Mouse (Mus musculus) hindbrain, embryonic 13.5 days (tissue): ENCODE data around the gene Aasdh. TPM values are rescaled to one million over a fixed set of nuclear protein-coding genes. Genes with fewer than 3 reads are reported as not detected.

Source experiments
- ATAC-seq: fragments of 200-750 bp; cut with Nextera tagmentation; 2 replicates; pipeline ENCODE4 v1.8.0; 2017; ENCODE audit warnings: moderate TSS enrichment; ENCODE audit not compliant: low FRiP score
- H3K27ac ChIP-seq: fragments of 300-500 bp; sonication (generic); 2 replicates; pipeline ENCODE4 v1.5.1; 2015; ENCODE audit warnings: inconsistent platforms, mild to moderate bottlenecking, moderate library complexity
- H3K27me3 ChIP-seq: fragments of 300-500 bp; sonication (generic); 2 replicates; pipeline ENCODE4 v1.6.1; 2015; ENCODE audit warnings: mild to moderate bottlenecking, inconsistent platforms
- H3K36me3 ChIP-seq: fragments of 300-500 bp; sonication (generic); 2 replicates; pipeline ENCODE4 v1.6.1; 2015; ENCODE audit warnings: mild to moderate bottlenecking, inconsistent platforms
- H3K4me1 ChIP-seq: fragments of 300-500 bp; sonication (generic); replicated peaks from 2 replicates; pipeline ENCODE4 v1.6.1; 2015; ENCODE audit warnings: inconsistent platforms
- H3K4me2 ChIP-seq: fragments of 300-500 bp; sonication (generic); 2 replicates; pipeline ENCODE4 v1.6.1; 2015; ENCODE audit warnings: inconsistent platforms, mild to moderate bottlenecking, moderate library complexity
- H3K4me3 ChIP-seq: fragments of 300-500 bp; sonication (generic); 2 replicates; pipeline ENCODE4 v1.5.1; 2015; ENCODE audit warnings: mild to moderate bottlenecking, inconsistent platforms
- H3K9ac ChIP-seq: fragments of 300-500 bp; sonication (generic); 2 replicates; pipeline ENCODE4 v1.6.1; 2015; ENCODE audit warnings: mild to moderate bottlenecking, inconsistent platforms
- H3K9me3 ChIP-seq: fragments of 300-500 bp; sonication (generic); 2 replicates; pipeline ENCODE4 v1.6.1; 2016; ENCODE audit warnings: inconsistent platforms
- WGBS: fragments of 180-500 bp; shearing (Covaris S2); methylation state at CpG from one replicate; pipeline ENCODE4 v1.1.7; 2015; 5-methylcytosine and 5-hydroxymethylcytosine counted together
- polyA plus RNA-seq: library from polyadenylated mRNA; unstranded; fragments of >200 nt; fragmentation: Nextera tagmentation; extraction: Ambion mirVana; gene quantifications from 2 replicates; pipeline ENCODE4 v1.2.1, GENCODE M21; 2015

The Aasdh gene
- polyA plus RNA-seq, result 19.6 and 21.3 TPM in 2 replicates

- under 1% methylated on average over 47 of the region's 47 CpGs for WGBS
- ATAC-seq, result peak; percentile 99
- H3K4me2 ChIP-seq, result peak within 1 kb of the TSS; percentile 66
- H3K4me1 ChIP-seq, result peaks cover 12% of the 10 kb centered on the region
- H3K4me3 ChIP-seq, result peak within 1 kb of the TSS; percentile 64
- H3K27me3 ChIP-seq, result no peaks in the 10 kb centered on the region
- no peaks in the 10 kb centered on the region for H3K9me3 ChIP-seq
- peak within 1 kb of the TSS; percentile 86 for H3K9ac ChIP-seq
- peak within 1 kb of the TSS; percentile 90 for H3K27ac ChIP-seq
- peaks cover 4% of the 10 kb centered on the region; the same call in 1 of the 2 replicates for H3K36me3 ChIP-seq
Measured at GRCm38 (mm10) chr5:76905405-76906154, at the start of gene Aasdh. Aasdh (minus strand) TSS chr5:76905514.

- Histone ChIP-seq H3K27ac (no peak overlapping the region), H3K4me1 (peaks cover 32% of the 10 kb centered on the region), H3K4me3 (no peak overlapping the region), H3K27me3 (no peaks in the 10 kb centered on the region), H3K4me2 (no peak overlapping the region), H3K36me3 (peaks cover 28% of the 10 kb centered on the region), H3K9ac (no peak overlapping the region), H3K9me3 (no peaks in the 10 kb centered on the region)
- 91% methylated on average over 6 of the region's 6 CpGs for WGBS
- no peak for ATAC-seq
Measured at GRCm38 (mm10) chr5:76954271-76954900, 49.1 kb upstream of the Aasdh start.

- Histone ChIP-seq H3K27me3 (no peaks in the 10 kb centered on the region), H3K4me2 (no peak overlapping the region)
Measured at GRCm38 (mm10) chr5:76953794-76954193, 48.5 kb upstream of the Aasdh start.

GRCm38 (mm10) chr5:76952112-76953040 lies 47.1 kb upstream of the Aasdh start:
- H3K36me3 ChIP-seq, result peaks cover 11% of the 10 kb centered on the region
- H3K4me2 ChIP-seq, result peak overlapping the region; percentile 92
- H3K27me3 ChIP-seq, result no peaks in the 10 kb centered on the region
- peaks cover 33% of the 10 kb centered on the region for H3K4me1 ChIP-seq
- H3K9ac ChIP-seq, result peak overlapping the region; percentile 75
- no peaks in the 10 kb centered on the region for H3K9me3 ChIP-seq
- peak overlapping the region; percentile 63 for H3K4me3 ChIP-seq
- no peak for ATAC-seq
- 21% methylated on average over 7 of the region's 7 CpGs for WGBS
- peak overlapping the region; percentile 85; the same call in 1 of the 2 replicates for H3K27ac ChIP-seq

More at GRCm38 (mm10) chr5:76953794-76954193, 48.5 kb upstream of the Aasdh start:
- 79% methylated on average over 3 of the region's 3 CpGs for WGBS
- Histone ChIP-seq H3K4me3 (no peak overlapping the region), H3K9ac (no peak overlapping the region), H3K36me3 (peaks cover 24% of the 10 kb centered on the region), H3K9me3 (no peaks in the 10 kb centered on the region), H3K4me1 (peaks cover 33% of the 10 kb centered on the region), H3K27ac (no peak overlapping the region)
- ATAC-seq, result no peak

GRCm38 (mm10) chr5:76951106-76952027 lies 46.1 kb upstream of the Aasdh start, which contains the start of the genes Paics and Ppat:
Paics (plus strand) TSS chr5:76951307.
Ppat (minus strand) TSS chr5:76951578.
- no peaks in the 10 kb centered on the region for H3K9me3 ChIP-seq
- peak within 1 kb of the TSS; percentile 63 for H3K4me3 ChIP-seq
- H3K4me2 ChIP-seq, result peak within 1 kb of the TSS; percentile 92
- ATAC-seq, result peak; percentile 98
- no peaks in the 10 kb centered on the region for H3K27me3 ChIP-seq
- peak within 1 kb of the TSS; percentile 85 for H3K27ac ChIP-seq
- peak within 1 kb of the TSS; percentile 75 for H3K9ac ChIP-seq
- peaks cover 33% of the 10 kb centered on the region for H3K4me1 ChIP-seq
- WGBS, result 0% methylated on average over 81 of the region's 81 CpGs
- peaks cover under 1% of the 10 kb centered on the region for H3K36me3 ChIP-seq

- H3K9ac ChIP-seq, result peak overlapping the region; percentile 75
- H3K9me3 ChIP-seq, result no peaks in the 10 kb centered on the region
- H3K4me2 ChIP-seq, result peak overlapping the region; percentile 92
- no peaks in the 10 kb centered on the region for H3K36me3 ChIP-seq
- H3K4me1 ChIP-seq, result peaks cover 33% of the 10 kb centered on the region
- peak overlapping the region; percentile 85 for H3K27ac ChIP-seq
- WGBS, result under 1% methylated on average over 24 of the region's 24 CpGs
- ATAC-seq, result no peak
- H3K4me3 ChIP-seq, result peak overlapping the region; percentile 63
- no peaks in the 10 kb centered on the region for H3K27me3 ChIP-seq
Measured at GRCm38 (mm10) chr5:76950343-76951105, 45.2 kb upstream of the Aasdh start.

- peaks cover 4% of the 10 kb centered on the region; the same call in 1 of the 2 replicates for H3K9me3 ChIP-seq
- H3K4me1 ChIP-seq, result peaks cover 24% of the 10 kb centered on the region
- H3K4me3 ChIP-seq, result no peak overlapping the region
- H3K27ac ChIP-seq, result no peak overlapping the region
- H3K36me3 ChIP-seq, result no peaks in the 10 kb centered on the region
- H3K27me3 ChIP-seq, result no peaks in the 10 kb centered on the region
- 93% methylated on average over 4 of the region's 4 CpGs for WGBS
- H3K9ac ChIP-seq, result no peak overlapping the region
- H3K4me2 ChIP-seq, result no peak overlapping the region
- ATAC-seq, result no peak
Measured at GRCm38 (mm10) chr5:76947758-76948157, 42.4 kb upstream of the Aasdh start.

GRCm38 (mm10) chr5:76947142-76947541 lies 41.8 kb upstream of the Aasdh start:
- H3K27ac ChIP-seq, result no peak overlapping the region
- no peaks in the 10 kb centered on the region for H3K36me3 ChIP-seq
- H3K4me3 ChIP-seq, result no peak overlapping the region
- H3K27me3 ChIP-seq, result no peaks in the 10 kb centered on the region
- no peak overlapping the region for H3K9ac ChIP-seq
- no peak overlapping the region for H3K4me2 ChIP-seq
- no peak for ATAC-seq
- H3K9me3 ChIP-seq, result peaks cover 4% of the 10 kb centered on the region; the same call in 1 of the 2 replicates
- WGBS, result 93% methylated on average over 4 of the region's 4 CpGs
- peaks cover 18% of the 10 kb centered on the region for H3K4me1 ChIP-seq

GRCm38 (mm10) chr5:76945678-76946033 lies 40.3 kb upstream of the Aasdh start:
- Histone ChIP-seq H3K4me2 (no peak overlapping the region), H3K27me3 (no peaks in the 10 kb centered on the region), H3K4me3 (no peak overlapping the region), H3K36me3 (peaks cover 2% of the 10 kb centered on the region), H3K9ac (no peak overlapping the region), H3K4me1 (peaks cover 14% of the 10 kb centered on the region), H3K27ac (no peak overlapping the region), H3K9me3 (peaks cover 4% of the 10 kb centered on the region; the same call in 1 of the 2 replicates)
- 84% methylated on average over 2 of the region's 2 CpGs for WGBS
- ATAC-seq, result no peak

- H3K4me1 ChIP-seq, result peaks cover 9% of the 10 kb centered on the region
- H3K4me2 ChIP-seq, result no peak overlapping the region
- no peaks in the 10 kb centered on the region for H3K27me3 ChIP-seq
- no peak overlapping the region for H3K9ac ChIP-seq
- H3K27ac ChIP-seq, result no peak overlapping the region
- no peak overlapping the region for H3K4me3 ChIP-seq
- peaks cover 4% of the 10 kb centered on the region; the same call in 1 of the 2 replicates for H3K9me3 ChIP-seq
- H3K36me3 ChIP-seq, result peaks cover 7% of the 10 kb centered on the region
- 78% methylated on average over 6 of the region's 6 CpGs for WGBS
- ATAC-seq, result no peak
Measured at GRCm38 (mm10) chr5:76944965-76945677, 39.8 kb upstream of the Aasdh start.
